Mouse (Mus musculus): ENCODE measurements around the gene Ltf. TPM values are rescaled to one million over a fixed set of nuclear protein-coding genes. Genes with fewer than 3 reads are reported as not detected.

Gene Ltf
- polyA plus RNA-seq, 1 experiment, result 20.3 TPM

DNA sequence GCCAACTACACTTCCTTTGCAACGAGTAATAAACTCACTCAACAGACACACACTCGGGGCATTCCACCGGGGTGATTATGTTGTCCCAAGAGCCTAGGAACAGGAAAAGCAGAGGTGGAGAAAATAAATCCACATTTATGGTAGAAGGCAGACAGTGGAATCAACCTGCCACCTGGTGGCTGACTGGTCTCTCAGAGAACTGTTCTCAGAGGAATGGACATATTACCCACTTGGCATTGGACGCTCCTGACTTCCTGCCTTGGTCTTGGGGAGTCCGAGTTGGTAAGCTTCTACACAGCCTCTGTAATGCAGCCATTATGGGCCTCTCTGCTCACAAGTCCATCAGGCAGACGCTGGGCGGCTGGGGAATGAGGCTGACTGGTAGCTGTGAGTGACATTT lies 53.1 kb downstream of the Ltf start:
- TF ChIP-seq CTCF (IDR thresholded peaks at IDR 0.05; ENCODE audit: insufficient read depth, low read length) (peak; percentile 59), POLR2A (IDR thresholded peaks at IDR 0.05; ENCODE audit: borderline replicate concordance, extremely low read depth, low read depth, low read length) (no peak)
- H3K4me3 ChIP-seq (replicated peaks; ENCODE audit: extremely low read depth, low read depth, low read length), result no peak overlapping the region
- WGBS, result 21% methylated on average over 7 of the region's 7 CpGs
- H3K4me1 ChIP-seq (ENCODE audit: control insufficient read depth, insufficient read depth, low read length), result peaks cover 7% of the 10 kb centered on the region; the same call in 1 of the 2 replicates
- no peak for DNase-seq

GRCm38 (mm10) chr9:111072971-111073370 lies 53.9 kb downstream of the Ltf start:
- WGBS, result 78% methylated on average over 4 of the region's 4 CpGs
- DNase-seq, result no peak
- peaks cover 7% of the 10 kb centered on the region; the same call in 1 of the 2 replicates for H3K4me1 ChIP-seq (ENCODE audit: control insufficient read depth, insufficient read depth, low read length)
- TF ChIP-seq POLR2A (IDR thresholded peaks at IDR 0.05; ENCODE audit: borderline replicate concordance, extremely low read depth, low read depth, low read length), result no peak
- TF ChIP-seq CTCF (IDR thresholded peaks at IDR 0.05; ENCODE audit: insufficient read depth, low read length), result no peak
- no peak overlapping the region for H3K4me3 ChIP-seq (replicated peaks; ENCODE audit: extremely low read depth, low read depth, low read length)

DNA sequence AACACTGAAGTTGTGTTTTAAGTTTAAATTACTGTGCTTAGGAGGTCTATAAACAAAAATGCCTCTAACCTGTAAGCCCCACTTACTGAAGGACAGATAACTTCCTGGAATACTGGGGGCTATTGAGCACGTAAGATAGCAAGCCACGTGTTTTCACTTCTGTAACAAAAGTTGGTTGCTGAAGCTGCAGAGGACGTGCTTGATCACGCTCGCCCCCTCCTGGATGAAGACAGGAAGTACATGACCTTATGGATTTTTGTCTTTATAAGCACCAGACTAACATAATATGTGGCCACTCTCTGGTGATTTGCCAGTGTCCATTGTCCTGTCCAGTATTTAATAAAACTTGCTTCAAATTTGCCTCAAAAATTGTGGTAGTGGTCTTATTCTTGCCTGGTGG lies 58.7 kb downstream of the Ltf start:
- DNase-seq, result no peak
- TF ChIP-seq CTCF (IDR thresholded peaks at IDR 0.05; ENCODE audit: insufficient read depth, low read length) (peak; percentile 46), POLR2A (IDR thresholded peaks at IDR 0.05; ENCODE audit: borderline replicate concordance, extremely low read depth, low read depth, low read length) (no peak)
- H3K4me3 ChIP-seq (replicated peaks; ENCODE audit: extremely low read depth, low read depth, low read length), result no peak overlapping the region
- 72% methylated on average over 5 of the region's 5 CpGs for WGBS
- no peaks in the 10 kb centered on the region for H3K4me1 ChIP-seq (ENCODE audit: control insufficient read depth, insufficient read depth, low read length)

DNA sequence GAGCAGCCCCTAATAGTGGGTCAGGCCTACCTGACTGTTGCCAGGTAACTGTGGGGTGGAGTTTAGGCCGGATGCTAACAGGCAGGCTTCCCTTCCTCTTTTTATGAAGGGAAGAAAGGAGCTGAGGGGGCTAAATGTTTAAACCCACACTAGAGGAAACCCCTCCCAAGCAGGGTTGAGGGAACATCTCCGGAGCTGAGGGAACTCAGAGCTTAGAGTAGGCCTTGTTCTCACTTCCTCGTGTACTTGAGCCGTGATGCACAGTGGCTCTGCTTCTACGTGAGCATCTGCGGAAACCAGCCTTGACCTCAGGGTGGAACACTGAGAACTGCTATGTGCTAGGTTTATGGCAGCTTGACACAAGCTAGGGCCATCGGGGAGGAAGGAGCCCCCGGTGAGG lies 61.7 kb downstream of the Ltf start:
- no peak for TF ChIP-seq POLR2A (IDR thresholded peaks at IDR 0.05; ENCODE audit: borderline replicate concordance, extremely low read depth, low read depth, low read length)
- WGBS, result 77% methylated on average over 8 of the region's 8 CpGs
- Histone ChIP-seq H3K4me1 (ENCODE audit: control insufficient read depth, insufficient read depth, low read length) (no peaks in the 10 kb centered on the region), H3K4me3 (replicated peaks; ENCODE audit: extremely low read depth, low read depth, low read length) (no peak overlapping the region)
- DNase-seq, result no peak

DNA sequence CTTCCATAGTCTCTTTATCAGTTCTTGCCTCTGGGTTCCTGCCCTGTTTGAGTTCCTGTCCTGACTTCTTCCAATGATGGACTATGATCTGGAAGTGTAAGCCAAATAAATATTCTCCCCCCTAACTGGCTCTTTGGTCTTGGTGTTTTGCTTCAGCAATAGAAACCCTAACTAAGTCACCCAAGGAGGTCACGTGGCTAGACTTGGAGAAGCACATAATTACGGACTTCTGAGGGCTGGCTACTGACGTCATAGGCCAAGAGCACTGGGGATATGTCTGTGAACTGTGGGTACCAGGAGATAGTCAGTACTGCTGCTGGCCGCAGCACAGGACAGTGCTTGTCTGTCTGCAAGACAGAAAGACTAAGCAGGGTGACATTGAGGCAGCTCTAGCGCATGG lies 62.7 kb downstream of the Ltf start:
- TF ChIP-seq CTCF (IDR thresholded peaks at IDR 0.05; ENCODE audit: insufficient read depth, low read length) (no peak), POLR2A (IDR thresholded peaks at IDR 0.05; ENCODE audit: borderline replicate concordance, extremely low read depth, low read depth, low read length) (no peak)
- 75% methylated on average over 5 of the region's 5 CpGs for WGBS

GRCm38 (mm10) chr9:111085329-111085728 lies 66.3 kb downstream of the Ltf start:
- Histone ChIP-seq H3K4me1 (ENCODE audit: control insufficient read depth, insufficient read depth, low read length) (no peaks in the 10 kb centered on the region), H3K4me3 (replicated peaks; ENCODE audit: extremely low read depth, low read depth, low read length) (no peak overlapping the region)
- TF ChIP-seq POLR2A (IDR thresholded peaks at IDR 0.05; ENCODE audit: borderline replicate concordance, extremely low read depth, low read depth, low read length) (no peak), CTCF (IDR thresholded peaks at IDR 0.05; ENCODE audit: insufficient read depth, low read length) (no peak)
- 46% methylated on average over 4 of the region's 4 CpGs for WGBS
- DNase-seq, result no peak

More for the DNA sequence above, 62.7 kb downstream of the Ltf start:
- H3K4me3 ChIP-seq (replicated peaks; ENCODE audit: extremely low read depth, low read depth, low read length), result no peak overlapping the region
- no peak for DNase-seq
- H3K4me1 ChIP-seq (ENCODE audit: control insufficient read depth, insufficient read depth, low read length), result no peaks in the 10 kb centered on the region

DNA sequence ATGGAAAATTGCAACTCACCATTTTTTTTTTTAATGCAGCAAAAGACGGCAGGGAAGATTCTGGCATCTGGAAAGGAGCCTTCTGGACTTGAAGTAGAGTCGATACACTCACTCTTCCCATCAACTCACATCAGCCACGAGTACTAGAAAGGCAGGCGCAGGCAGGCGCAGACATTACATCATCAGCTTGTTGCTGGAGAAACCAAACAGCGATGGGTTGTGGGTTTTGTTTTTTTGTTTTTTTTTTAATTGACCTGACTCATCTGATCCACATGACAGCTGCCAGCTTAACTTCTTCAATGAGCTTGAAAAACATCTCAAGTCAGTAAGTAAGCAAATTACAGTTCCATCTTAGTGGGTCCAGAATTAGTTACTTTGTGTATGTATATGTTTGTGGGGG lies 67.1 kb downstream of the Ltf start:
- Histone ChIP-seq H3K4me3 (replicated peaks; ENCODE audit: extremely low read depth, low read depth, low read length) (no peak overlapping the region), H3K4me1 (ENCODE audit: control insufficient read depth, insufficient read depth, low read length) (no peaks in the 10 kb centered on the region)
- TF ChIP-seq POLR2A (IDR thresholded peaks at IDR 0.05; ENCODE audit: borderline replicate concordance, extremely low read depth, low read depth, low read length) (no peak), CTCF (IDR thresholded peaks at IDR 0.05; ENCODE audit: insufficient read depth, low read length) (no peak)
- 52% methylated on average over 6 of the region's 6 CpGs for WGBS
- DNase-seq, result no peak

GRCm38 (mm10) chr9:111086995-111087606 lies 68.0 kb downstream of the Ltf start:
- no peak for DNase-seq
- no peak for TF ChIP-seq CTCF (IDR thresholded peaks at IDR 0.05; ENCODE audit: insufficient read depth, low read length)
- no peak for TF ChIP-seq POLR2A (IDR thresholded peaks at IDR 0.05; ENCODE audit: borderline replicate concordance, extremely low read depth, low read depth, low read length)
- Histone ChIP-seq H3K4me3 (replicated peaks; ENCODE audit: extremely low read depth, low read depth, low read length) (no peak overlapping the region), H3K4me1 (ENCODE audit: control insufficient read depth, insufficient read depth, low read length) (no peaks in the 10 kb centered on the region)
- whole genome bisulfite sequencing, result 42% methylated on average over 3 of the region's 3 CpGs

- no peak for TF ChIP-seq POLR2A (IDR thresholded peaks at IDR 0.05; ENCODE audit: borderline replicate concordance, extremely low read depth, low read depth, low read length)
- TF ChIP-seq CTCF (IDR thresholded peaks at IDR 0.05; ENCODE audit: insufficient read depth, low read length), result no peak
- Histone ChIP-seq H3K4me3 (replicated peaks; ENCODE audit: extremely low read depth, low read depth, low read length) (no peak overlapping the region), H3K4me1 (ENCODE audit: control insufficient read depth, insufficient read depth, low read length) (no peaks in the 10 kb centered on the region)
- no peak for DNase-seq
- WGBS, result 36% methylated on average over 5 of the region's 5 CpGs
Observed at GRCm38 (mm10) chr9:111087960-111088359, 68.9 kb downstream of the Ltf start.

DNA sequence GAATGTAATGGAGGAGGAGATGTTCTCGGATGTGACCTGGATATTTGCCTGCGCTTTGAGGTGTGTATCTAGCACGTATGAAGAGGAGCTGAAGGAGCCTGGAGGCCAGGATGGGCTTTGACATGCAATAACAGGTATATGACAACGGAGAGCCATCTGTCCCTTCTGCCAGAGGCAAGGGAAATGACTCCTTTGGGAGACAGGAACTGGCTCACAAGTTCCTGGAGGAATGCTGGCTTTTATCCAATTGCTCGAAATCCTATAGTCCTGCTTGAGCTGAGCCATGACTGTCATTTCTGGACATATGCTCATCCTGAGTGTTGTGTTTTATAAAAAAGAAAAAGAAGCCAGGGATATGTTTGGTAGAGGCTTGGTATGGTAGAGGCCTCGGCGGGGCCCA lies 69.8 kb downstream of the Ltf start:
- H3K4me3 ChIP-seq (replicated peaks; ENCODE audit: extremely low read depth, low read depth, low read length), result no peak overlapping the region
- no peaks in the 10 kb centered on the region for H3K4me1 ChIP-seq (ENCODE audit: control insufficient read depth, insufficient read depth, low read length)
- DNase-seq, result no peak
- 42% methylated on average over 7 of the region's 7 CpGs for WGBS
- TF ChIP-seq CTCF (IDR thresholded peaks at IDR 0.05; ENCODE audit: insufficient read depth, low read length), result no peak
- no peak for TF ChIP-seq POLR2A (IDR thresholded peaks at IDR 0.05; ENCODE audit: borderline replicate concordance, extremely low read depth, low read depth, low read length)

Other genes with a start within 250 kb of the Ltf start
- not detected in 2 replicates for gene Prss42, start 221.1 kb upstream of the Ltf start, polyA plus RNA-seq (2012; rRNA removed)
- gene Prss44, start 205.3 kb upstream of the Ltf start, polyA plus RNA-seq (2012; rRNA removed), result not detected in 2 replicates
- not detected in 2 replicates for gene Prss43, start 192.6 kb upstream of the Ltf start, polyA plus RNA-seq (2012; rRNA removed)
- gene Prss45, start 184.7 kb upstream of the Ltf start, polyA plus RNA-seq (2012; rRNA removed), result not detected in 2 replicates
- not detected in 2 replicates for gene Prss46, start 174.8 kb upstream of the Ltf start, polyA plus RNA-seq (2012; rRNA removed)
- 0.10 TPM in 1 of 2 replicates, not detected in the other for gene Prss50, start 161.3 kb upstream of the Ltf start, polyA plus RNA-seq (2012; rRNA removed)
- gene Als2cl, start 139.4 kb upstream of the Ltf start, polyA plus RNA-seq (2012; rRNA removed), result 118 and 120 TPM in 2 replicates
- gene Tmie, start 139.2 kb upstream of the Ltf start, polyA plus RNA-seq (2012; rRNA removed), result 4.1 and 4.3 TPM in 2 replicates
- not detected in 2 replicates for gene Fam240a, start 102.4 kb upstream of the Ltf start, polyA plus RNA-seq (2012; rRNA removed)
- 0.88 and 1.0 TPM in 2 replicates for gene Tdgf1, start 73.1 kb upstream of the Ltf start, polyA plus RNA-seq (2012; rRNA removed)
- 0.38 and 0.84 TPM in 2 replicates for gene Lrrc2, start 67.7 kb upstream of the Ltf start, polyA plus RNA-seq (2012; rRNA removed)
- 26.7 and 29.0 TPM in 2 replicates for gene Rtp3, start 28.7 kb upstream of the Ltf start, polyA plus RNA-seq (2012; rRNA removed)
- gene Ccrl2, start 38.2 kb downstream of the Ltf start, polyA plus RNA-seq (2012; rRNA removed), result 43.9 and 51.2 TPM in 2 replicates
- 19.8 and 22.3 TPM in 2 replicates for gene Lrrfip2, start 98.3 kb downstream of the Ltf start, polyA plus RNA-seq (2012; rRNA removed)

Measured in lung, adult 2 months (tissue).